Comparison of ENCODE assay signal across 25 mouse cellular contexts in genomic region chr6:56335811-56336446, GRCm38 (mm10).
DNase-seq lines count a peak whose midpoint lies in the region; ATAC-seq and TF ChIP-seq lines count a peak whose summit lies in the region.
"Had no signal": no experiment of that assay in that cellular context is flagged by ENCODE, and none has a peak within 500 bp of the region (broad histone marks: within the 10 kb centered on the region; RNA-seq: fewer than 3 reads in every experiment).

No protein-coding gene starts in this region.

- no peaks in the 10 kb centered on the region for H3K36me3 ChIP-seq in myocyte (ENCODE audit: control insufficient read depth, insufficient read depth)
- H3K36me3 ChIP-seq: forebrain, embryonic 15.5 days; G1E; heart, embryonic 13.5 days; hindbrain, embryonic 12.5 days; limb, embryonic 15.5 days; lung, embryonic 15.5 days; midbrain, embryonic 15.5 days had no signal

- peak overlapping the region; percentile 29 for H3K4me2 ChIP-seq in myocyte (ENCODE audit: low read depth)
- H3K4me2 ChIP-seq: forebrain, embryonic 15.5 days; heart, embryonic 13.5 days; hindbrain, embryonic 12.5 days; limb, embryonic 15.5 days; lung, embryonic 15.5 days; midbrain, embryonic 15.5 days had no signal

- intact Hi-C loops in left cerebral cortex, postnatal 4 days (cut with DNase I) = no loop called here
- intact Hi-C loops in left cerebral cortex, postnatal 10 days (cut with DNase I) = no loop called here

- no peak for ATAC-seq in activated CD4-positive, CD25-positive, alpha-beta regulatory T cell, adult 4 months
- ATAC-seq: forebrain, embryonic 15.5 days; midbrain, embryonic 15.5 days had no signal

- H3K4me3 ChIP-seq in myocyte = no peak overlapping the region
- H3K4me3 ChIP-seq: forebrain, embryonic 15.5 days; heart, adult 2 months; heart, embryonic 13.5 days; hindbrain, embryonic 12.5 days; limb, embryonic 15.5 days; lung, embryonic 15.5 days; midbrain, embryonic 15.5 days had no signal

- no peak overlapping the region for H3ac ChIP-seq in myocyte (ENCODE audit: control insufficient read depth, insufficient read length)

- TF ChIP-seq POLR2A in myocyte (IDR thresholded peaks at IDR 0.05; ENCODE audit: insufficient read length, low read depth) = no peak

- H3K79me2 ChIP-seq in myocyte (ENCODE audit: control insufficient read depth, insufficient read depth) = no peaks in the 10 kb centered on the region

- peak; percentile 51 for DNase-seq in left cerebral cortex, postnatal 4 days
- no peak for DNase-seq in left cerebral cortex, postnatal 10 days (ENCODE audit: extremely low spot score in 1 of 2, low spot score in 2 of 2)
- DNase-seq in cerebellum, adult 11 months = peak; percentile 83
- DNase-seq in cerebellum, adult 9-11 months = peak; percentile 94
- no peak for DNase-seq in frontal cortex, postnatal 14 days (ENCODE audit: low spot score in 2 of 2)
- DNase-seq in spleen, adult 12 weeks (ENCODE audit: low spot score) = no peak
- DNase-seq: adrenal gland, postnatal 14 days; gastrocnemius, postnatal 36 days; heart, adult 2 months; heart, postnatal 14 days; kidney, adult 18-20 months; kidney, postnatal 4 days; layer of hippocampus, adult 9-11 months; lung, postnatal 4 days; retina, postnatal 1 day; thymus, postnatal 14 days had no signal

- H3K27me3 ChIP-seq in myocyte (ENCODE audit: control insufficient read depth, insufficient read depth, insufficient read length) = no peaks in the 10 kb centered on the region
- H3K27me3 ChIP-seq: forebrain, embryonic 15.5 days; heart, embryonic 13.5 days; hindbrain, embryonic 12.5 days; limb, embryonic 15.5 days; lung, embryonic 15.5 days; midbrain, embryonic 15.5 days had no signal

TF ChIP-seq in myocyte, 11 proteins besides CTCF, POLR2A, EP300 and RAD21:
- TF ChIP-seq MYOG (IDR thresholded peaks at IDR 0.05; ENCODE audit: control insufficient read depth in 1 of 3, insufficient read depth in 1 of 3, insufficient read length in 2 of 3, low read depth in 2 of 3) = peak; percentile 34 to 84 (median 66)
- TF ChIP-seq CEBPB (IDR thresholded peaks at IDR 0.05; ENCODE audit: insufficient read depth, poor library complexity, severe bottlenecking) = peak; percentile 76; the same call in 1 of the 2 replicates
- TF ChIP-seq TCF12 (IDR thresholded peaks at IDR 0.05; ENCODE audit: insufficient read depth, poor library complexity, severe bottlenecking) = peak; percentile 37
- peak in 2 of 3 experiments; percentile 75 to 89 for TF ChIP-seq MYOD1 (IDR thresholded peaks at IDR 0.05; ENCODE audit: control insufficient read depth in 1 of 3, insufficient read length in 2 of 3, low read depth in 2 of 3)
- no peak for TF ChIP-seq POLR2AphosphoS2 (IDR thresholded peaks at IDR 0.05; ENCODE audit: insufficient read length, low read depth)

Comparison
In these comparisons a context has a peak if more than half of its experiments do, and no peak if none do; other contexts are left out.
1. DNase-seq: peak in left cerebral cortex, postnatal 4 days (single experiment), cerebellum, adult 11 months (single experiment) and cerebellum, adult 9-11 months (single experiment); none in left cerebral cortex, postnatal 10 days (0 of 2), frontal cortex, postnatal 14 days (0 of 2) and spleen, adult 12 weeks (single experiment).